Mouse (Mus musculus) erythroblast, embryonic 14.5 days (primary cell): Measurements from ENCODE around the gene Muc20. TPM values are rescaled to one million over a fixed set of nuclear protein-coding genes. Genes with fewer than 3 reads are reported as not detected.

Experiments
- H3K27me3 ChIP-seq: 2 replicates; pipeline ENCODE4 v1.6.1; 2012; ENCODE audit warnings: inconsistent platforms; ENCODE audit not compliant: control insufficient read depth
- H3K36me3 ChIP-seq: 2 replicates; pipeline ENCODE4 v1.6.1; 2012; ENCODE audit warnings: mild to moderate bottlenecking, inconsistent platforms; ENCODE audit not compliant: control insufficient read depth
- H3K4me1 ChIP-seq: 2 replicates; pipeline ENCODE4 v1.6.1; 2012; ENCODE audit warnings: inconsistent platforms; ENCODE audit not compliant: control insufficient read depth
- H3K4me3 ChIP-seq: replicated peaks from 2 replicates; pipeline ENCODE3; 2012; ENCODE audit warnings: moderate library complexity, mild to moderate bottlenecking, inconsistent platforms
- H3K9me3 ChIP-seq: 2 replicates; pipeline ENCODE4 v1.6.1; 2012; ENCODE audit warnings: low read length, inconsistent platforms, mixed read lengths; ENCODE audit not compliant: control insufficient read depth
- GATA1 ChIP-seq: IDR thresholded peaks from 2 replicates; pipeline ENCODE4 v1.6.1; 2012; ENCODE audit warnings: low read length, inconsistent platforms, mixed read lengths
- TAL1 ChIP-seq: IDR thresholded peaks from 3 replicates; pipeline ENCODE4 v1.6.1; 2012; ENCODE audit warnings: low read length, inconsistent platforms, mixed read lengths
- polyA plus RNA-seq: library from polyadenylated mRNA; stranded (reverse); fragments of >175 nt; gene quantifications from 2 replicates; pipeline ENCODE4 v1.2.3, GENCODE M21; 2012

Muc20 gene
- polyA plus RNA-seq, 1 experiment, result 0.01 TPM

GRCm38 (mm10) chr16:32805151-32805550 is 7.9 kb upstream of the Muc20 start:
- Histone ChIP-seq H3K36me3 (no peaks in the 10 kb centered on the region), H3K4me1 (no peaks in the 10 kb centered on the region), H3K4me3 (no peak overlapping the region), H3K9me3 (no peaks in the 10 kb centered on the region), H3K27me3 (no peaks in the 10 kb centered on the region)
- TF ChIP-seq TAL1 (no peak), GATA1 (no peak)

DNA sequence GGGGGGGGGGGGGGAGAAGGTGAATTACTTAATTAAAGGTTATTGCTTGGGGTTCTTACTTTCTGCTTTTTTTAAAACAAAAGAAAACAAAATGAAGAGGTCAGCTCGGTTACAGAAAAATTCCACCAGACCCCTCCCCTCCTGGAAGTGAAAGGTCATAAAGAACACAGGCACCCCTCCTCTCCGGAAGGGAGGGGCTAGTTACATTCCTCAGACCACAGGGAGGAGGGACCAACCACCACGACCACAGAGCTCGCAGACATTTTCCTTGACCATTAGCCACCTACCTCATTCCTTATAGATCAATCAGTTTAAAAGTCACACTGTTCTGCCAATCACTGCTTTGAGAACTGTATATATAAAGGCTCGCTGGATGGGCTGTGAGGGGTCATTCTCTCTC is 6.7 kb upstream of the Muc20 start:
- H3K27me3 ChIP-seq, result no peaks in the 10 kb centered on the region
- no peak overlapping the region for H3K4me3 ChIP-seq
- TF ChIP-seq GATA1, result no peak
- TF ChIP-seq TAL1, result no peak
- H3K9me3 ChIP-seq, result no peaks in the 10 kb centered on the region
- no peaks in the 10 kb centered on the region for H3K4me1 ChIP-seq
- no peaks in the 10 kb centered on the region for H3K36me3 ChIP-seq

DNA sequence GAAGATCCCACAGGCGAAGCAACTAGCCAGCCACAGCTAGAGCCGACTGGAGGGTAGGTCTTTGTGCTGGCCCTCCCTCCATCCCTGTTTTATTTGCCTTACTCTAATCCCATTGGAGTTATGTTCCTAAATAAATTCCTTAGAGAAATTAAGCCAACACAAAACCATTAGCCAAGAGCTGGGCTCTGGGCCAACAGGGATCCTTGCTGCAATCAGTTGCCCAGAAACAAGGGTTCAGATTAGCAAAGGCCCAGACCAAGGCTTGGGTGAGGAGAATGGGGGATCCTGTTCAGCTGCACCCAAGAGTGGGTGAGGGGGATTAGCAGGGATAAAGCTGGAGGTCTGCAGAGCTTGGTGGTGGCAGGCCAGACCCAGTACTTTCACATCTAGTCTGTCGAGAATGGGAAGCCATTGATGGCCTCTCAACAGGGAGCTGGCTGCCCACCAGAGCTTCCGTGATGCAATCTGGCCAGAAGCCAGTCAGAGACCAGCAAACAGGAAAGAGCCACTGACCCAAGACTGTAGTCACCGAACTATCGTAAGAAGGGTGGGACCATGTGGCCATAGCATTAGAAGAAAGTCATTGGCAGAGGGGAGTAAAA is 6.1 kb upstream of the Muc20 start:
- Histone ChIP-seq H3K27me3 (no peaks in the 10 kb centered on the region), H3K9me3 (no peaks in the 10 kb centered on the region), H3K4me1 (no peaks in the 10 kb centered on the region), H3K4me3 (no peak overlapping the region), H3K36me3 (no peaks in the 10 kb centered on the region)
- TF ChIP-seq GATA1, result no peak
- no peak for TF ChIP-seq TAL1

GRCm38 (mm10) chr16:32796676-32797425 is 384 bp downstream of the Muc20 start:
- H3K4me3 ChIP-seq, result no peak overlapping the region
- H3K4me1 ChIP-seq, result no peaks in the 10 kb centered on the region
- no peaks in the 10 kb centered on the region for H3K36me3 ChIP-seq
- no peaks in the 10 kb centered on the region; the same call in 1 of the 2 replicates for H3K27me3 ChIP-seq
- H3K9me3 ChIP-seq, result no peaks in the 10 kb centered on the region
- TF ChIP-seq TAL1, result no peak
- no peak for TF ChIP-seq GATA1

DNA sequence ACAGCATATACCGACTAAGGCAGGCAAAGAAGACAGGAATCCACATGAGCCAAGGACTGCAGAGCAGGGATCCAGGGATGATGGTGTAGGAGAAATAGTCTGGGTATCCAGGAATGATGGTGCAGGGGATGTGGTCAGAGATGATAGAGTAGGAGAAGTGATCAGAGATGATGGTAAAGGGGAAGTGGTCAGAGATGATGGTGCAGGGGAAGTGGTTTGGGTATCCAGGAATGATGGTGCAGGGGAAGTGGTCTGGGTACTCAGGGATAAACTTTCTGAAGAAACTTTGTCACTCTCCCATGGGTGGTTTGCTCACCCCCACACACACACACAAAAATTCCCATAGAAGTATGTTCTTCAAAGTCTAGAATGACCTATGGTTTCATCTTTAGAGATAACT is 2.1 kb downstream of the Muc20 start:
- Histone ChIP-seq H3K4me1 (no peaks in the 10 kb centered on the region), H3K9me3 (no peaks in the 10 kb centered on the region), H3K4me3 (no peak overlapping the region), H3K27me3 (no peaks in the 10 kb centered on the region; the same call in 1 of the 2 replicates), H3K36me3 (no peaks in the 10 kb centered on the region)
- TF ChIP-seq GATA1 (no peak), TAL1 (no peak)

DNA sequence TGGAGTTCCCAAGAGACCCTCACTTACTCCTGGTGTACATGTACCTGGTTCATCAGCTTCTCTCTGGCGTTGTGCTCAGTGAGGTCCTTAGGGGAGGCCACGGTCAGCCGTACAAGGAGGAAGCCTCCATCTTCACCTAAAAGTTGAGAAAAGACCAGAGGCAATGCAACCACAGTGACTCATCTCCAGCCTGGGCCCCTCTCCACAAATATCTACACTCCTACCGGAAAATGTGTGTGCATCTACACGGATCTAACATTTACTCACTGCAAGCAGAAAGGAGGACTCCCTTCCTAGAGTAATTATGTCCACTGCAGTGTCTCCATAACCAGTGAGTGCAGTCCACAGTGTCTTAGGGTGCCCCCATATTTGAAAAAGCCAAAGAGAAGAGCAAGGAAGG is 7.2 kb downstream of the Muc20 start:
- H3K4me1 ChIP-seq, result no peaks in the 10 kb centered on the region
- TF ChIP-seq TAL1 (no peak), GATA1 (no peak)

GRCm38 (mm10) chr16:32784840-32785239 is 12.4 kb downstream of the Muc20 start:
- no peaks in the 10 kb centered on the region for H3K36me3 ChIP-seq
- no peaks in the 10 kb centered on the region for H3K9me3 ChIP-seq
- no peaks in the 10 kb centered on the region for H3K4me1 ChIP-seq
- no peak for TF ChIP-seq TAL1
- no peak for TF ChIP-seq GATA1
- no peaks in the 10 kb centered on the region for H3K27me3 ChIP-seq
- no peak overlapping the region for H3K4me3 ChIP-seq

More for the DNA sequence above, 7.2 kb downstream of the Muc20 start:
- H3K9me3 ChIP-seq, result no peaks in the 10 kb centered on the region
- no peak overlapping the region for H3K4me3 ChIP-seq
- H3K36me3 ChIP-seq, result no peaks in the 10 kb centered on the region
- no peaks in the 10 kb centered on the region; the same call in 1 of the 2 replicates for H3K27me3 ChIP-seq

DNA sequence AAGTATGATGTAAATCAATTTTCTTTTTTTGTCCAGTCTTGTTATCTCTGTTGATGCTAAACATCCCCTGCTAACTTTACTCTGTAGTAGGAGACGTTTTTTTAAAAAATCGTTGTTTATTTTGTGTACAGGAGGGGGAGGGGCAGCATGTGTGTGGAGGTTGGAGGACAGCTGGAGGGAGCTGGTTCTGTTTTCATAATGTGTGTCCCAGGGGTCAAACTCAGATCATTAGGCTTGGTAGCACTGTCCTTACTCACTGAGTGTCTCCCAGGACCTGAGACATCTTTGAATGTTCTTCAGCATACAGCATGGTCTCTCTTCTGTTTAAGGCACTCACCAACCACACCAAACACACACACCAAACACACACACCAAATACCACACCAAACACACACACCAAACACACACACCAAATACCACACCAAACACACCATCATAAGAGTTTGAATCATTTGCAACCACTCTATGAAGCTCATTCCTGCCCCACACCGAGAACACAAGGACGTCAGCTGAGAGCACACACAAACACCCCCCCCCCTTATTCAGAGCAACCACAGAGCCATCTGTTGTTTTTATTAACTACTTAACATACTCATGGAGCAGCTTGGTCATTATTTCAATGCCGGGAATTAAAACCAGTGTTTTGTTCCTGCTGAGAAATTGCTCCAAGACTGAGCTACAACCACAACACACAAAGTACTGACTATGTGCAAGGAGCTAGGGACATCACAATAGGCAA is 13.7 kb downstream of the Muc20 start:
- H3K27me3 ChIP-seq, result no peaks in the 10 kb centered on the region
- TF ChIP-seq TAL1 (no peak), GATA1 (no peak)
- no peaks in the 10 kb centered on the region for H3K36me3 ChIP-seq
- H3K4me3 ChIP-seq, result no peak overlapping the region
- no peaks in the 10 kb centered on the region for H3K9me3 ChIP-seq
- no peaks in the 10 kb centered on the region for H3K4me1 ChIP-seq

DNA sequence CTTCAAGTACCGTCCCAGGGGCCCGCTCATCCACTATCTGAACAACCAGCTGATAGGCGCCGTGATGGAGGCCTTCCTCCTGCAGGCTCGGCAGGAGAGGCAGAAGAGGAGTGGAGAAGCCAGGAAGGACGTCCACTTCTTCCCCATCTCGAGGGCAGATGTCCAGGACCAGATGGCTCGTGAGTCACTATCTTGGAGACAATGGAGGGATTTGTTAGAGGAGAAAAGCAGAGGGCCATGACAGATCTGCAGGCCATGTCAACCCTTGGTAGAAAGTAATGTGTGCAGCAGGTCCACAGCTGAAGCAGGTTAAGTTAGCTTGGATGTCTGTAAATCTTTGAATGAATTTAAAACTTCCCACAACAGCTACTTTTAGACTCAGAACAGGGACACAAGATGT is 18.3 kb downstream of the Muc20 start:
- Histone ChIP-seq H3K9me3 (no peaks in the 10 kb centered on the region), H3K36me3 (no peaks in the 10 kb centered on the region), H3K4me3 (no peak overlapping the region), H3K4me1 (no peaks in the 10 kb centered on the region), H3K27me3 (peaks cover 4% of the 10 kb centered on the region; the same call in 1 of the 2 replicates)
- TF ChIP-seq TAL1 (no peak), GATA1 (no peak)
